Mouse (Mus musculus) megakaryocyte progenitor cell, adult 5-6 weeks (primary cell): ENCODE results near the gene Gm26938. TPM values are rescaled to one million over a fixed set of nuclear protein-coding genes. Genes with fewer than 3 reads are reported as not detected.

Source experiments
- ATAC-seq: replicated peaks from 2 replicates; pipeline ENCODE4 v1.8.0; 2016; ENCODE audit warnings: mild to moderate bottlenecking, moderate TSS enrichment, inconsistent platforms; ENCODE audit not compliant: poor library complexity
- total RNA-seq, 2 experiments: library from RNA; stranded (forward) in 1 of 2; stranded (reverse) in 1 of 2; fragments of 157-497, 149-512 nt in 1 of 2; fragments of 200-1000 nt in 1 of 2; gene quantifications; 2 replicates each; pipeline versions ENCODE4 v1.2.3 to v1.2.4; 2015 to 2017

The Gm26938 gene
- total RNA-seq (2015) (not detected in 2 replicates), total RNA-seq (2017) (not detected in 2 replicates)

GRCm38 (mm10) chr5:139826357-139827055, at the start of gene Gm26938, which contains the start of gene Psmg3:
Gene Gm26938 (minus strand): TSS chr5:139826407.
Gene Psmg3 (minus strand): TSS chr5:139826885.
- ATAC-seq: peak; percentile 90

- ATAC-seq: no peak
These were observed 45.3 kb upstream of the Gm26938 start for GRCm38 (mm10) chr5:139871526-139871925.

GRCm38 (mm10) chr5:139870886-139871285, 44.7 kb upstream of the Gm26938 start:
- ATAC-seq: no peak

GRCm38 (mm10) chr5:139862759-139863158, 36.6 kb upstream of the Gm26938 start:
- ATAC-seq: no peak

GRCm38 (mm10) chr5:139860328-139861104, 34.3 kb upstream of the Gm26938 start:
- no peak for ATAC-seq

- ATAC-seq: no peak
These were observed 23.6 kb upstream of the Gm26938 start for GRCm38 (mm10) chr5:139849626-139850320.

GRCm38 (mm10) chr5:139839142-139839541, 12.9 kb upstream of the Gm26938 start:
- no peak for ATAC-seq

GRCm38 (mm10) chr5:139838476-139838892, 12.3 kb upstream of the Gm26938 start:
- peak; percentile 88 for ATAC-seq

- no peak for ATAC-seq
These were observed 9.5 kb upstream of the Gm26938 start for GRCm38 (mm10) chr5:139835706-139836105.

GRCm38 (mm10) chr5:139832125-139832524, 5.9 kb upstream of the Gm26938 start:
- ATAC-seq: no peak

GRCm38 (mm10) chr5:139830734-139831133, 4.5 kb upstream of the Gm26938 start:
- peak; percentile 78 for ATAC-seq

- no peak for ATAC-seq
These were observed 3.2 kb upstream of the Gm26938 start for GRCm38 (mm10) chr5:139829384-139829783.

GRCm38 (mm10) chr5:139827593-139827992, 1.4 kb upstream of the Gm26938 start:
- no peak for ATAC-seq

- ATAC-seq: no peak
These were observed 260 bp downstream of the Gm26938 start for GRCm38 (mm10) chr5:139825947-139826346.

- ATAC-seq: no peak
These were observed 1.7 kb downstream of the Gm26938 start for GRCm38 (mm10) chr5:139824531-139824930.

GRCm38 (mm10) chr5:139821466-139822459, 4.4 kb downstream of the Gm26938 start:
- no peak for ATAC-seq

GRCm38 (mm10) chr5:139819538-139820181, 6.5 kb downstream of the Gm26938 start, which contains the start of gene Tmem184a:
Gene Tmem184a (minus strand): TSS chr5:139819917.
- ATAC-seq: no peak

- ATAC-seq: peak; percentile 77
These were observed 7.4 kb downstream of the Gm26938 start for GRCm38 (mm10) chr5:139818801-139819200.

- ATAC-seq: no peak
These were observed 8.2 kb downstream of the Gm26938 start for GRCm38 (mm10) chr5:139818056-139818455.

- peak; percentile 65 for ATAC-seq
These were observed 8.9 kb downstream of the Gm26938 start for GRCm38 (mm10) chr5:139817292-139817691.
